Mouse (Mus musculus): ENCODE measurements around the gene Rad50. TPM values are rescaled to one million over a fixed set of nuclear protein-coding genes. Genes with fewer than 3 reads are reported as not detected.

The Rad50 gene
- polyA plus RNA-seq, 1 experiment from 2014 or later = 11.0 TPM

DNA sequence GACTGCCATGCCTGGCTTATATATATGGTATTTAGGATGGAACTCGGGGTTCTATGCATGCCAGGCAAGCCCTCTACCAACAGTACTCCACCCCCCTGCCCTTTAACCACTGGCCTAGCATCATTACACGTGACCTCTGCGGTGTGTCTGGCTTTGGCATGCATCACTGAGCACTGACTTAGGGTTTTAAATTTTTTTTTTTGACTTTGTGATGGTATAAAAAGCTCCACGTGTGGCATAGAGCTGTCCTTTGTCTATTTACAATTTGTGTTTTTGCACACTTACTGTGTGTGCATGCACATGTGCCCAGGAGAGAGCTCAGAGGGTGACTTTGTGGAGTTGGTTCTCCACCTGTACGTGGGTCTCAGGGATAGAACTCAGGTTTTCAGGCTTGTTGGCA lies 63.1 kb downstream of the Rad50 start:
- Histone ChIP-seq H3K27me3 (replicated peaks; ENCODE audit: control insufficient read depth, insufficient read depth, low read length) (no peaks in the 10 kb centered on the region), H3K27ac (ENCODE audit: low read depth, low read length) (no peak overlapping the region), H3K4me3 (ENCODE audit: low read depth, low read length) (no peak overlapping the region), H3K36me3 (ENCODE audit: control insufficient read depth, insufficient read depth, low read length) (0 out of 2 replicates have a peak, but pooled peaks cover 4% of the 10 kb centered on the region), H3K9me3 (replicated peaks; ENCODE audit: control insufficient read depth, low read length) (no peaks in the 10 kb centered on the region), H3K4me2 (ENCODE audit: low read length) (no peak overlapping the region), H3K9ac (ENCODE audit: low read length) (no peak overlapping the region), H3K4me1 (ENCODE audit: control insufficient read depth, insufficient read depth, low read length) (no peaks in the 10 kb centered on the region)
- DNase-seq (ENCODE audit: low spot score) (no peak), ATAC-seq (no peak)
- 72% methylated on average over 5 of the region's 5 CpGs for WGBS

DNA sequence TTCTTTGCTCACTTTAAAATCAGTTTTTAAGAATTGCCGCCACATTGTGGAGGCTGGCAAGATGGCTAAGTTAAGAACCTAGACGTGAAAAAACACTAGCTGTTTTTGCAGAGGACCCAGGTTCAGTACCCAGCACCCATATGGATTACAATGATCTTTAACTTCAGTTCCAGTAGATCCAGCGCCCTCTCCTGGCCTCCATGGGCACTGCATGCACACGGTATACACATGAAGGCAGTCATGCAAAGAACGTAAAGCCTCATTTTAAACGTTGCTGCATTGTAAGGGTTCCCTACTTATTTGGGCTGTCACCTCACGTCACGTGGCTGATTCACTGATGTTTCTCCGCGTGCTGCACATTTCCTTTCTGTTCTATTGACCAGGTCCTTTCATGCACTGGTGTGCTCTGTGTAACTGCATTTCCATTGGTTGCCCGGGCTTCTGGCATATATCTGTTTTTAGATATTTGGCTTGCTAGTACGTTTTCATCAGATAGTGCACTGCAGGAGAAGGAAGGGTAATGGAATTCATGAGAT lies 64.3 kb downstream of the Rad50 start:
- no peak for DNase-seq (ENCODE audit: low spot score)
- Histone ChIP-seq H3K9me3 (replicated peaks; ENCODE audit: control insufficient read depth, low read length) (no peaks in the 10 kb centered on the region), H3K4me2 (ENCODE audit: low read length) (no peak overlapping the region), H3K27me3 (replicated peaks; ENCODE audit: control insufficient read depth, insufficient read depth, low read length) (no peaks in the 10 kb centered on the region), H3K4me3 (ENCODE audit: low read depth, low read length) (no peak overlapping the region), H3K27ac (ENCODE audit: low read depth, low read length) (no peak overlapping the region), H3K36me3 (ENCODE audit: control insufficient read depth, insufficient read depth, low read length) (no peaks in the 10 kb centered on the region), H3K9ac (ENCODE audit: low read length) (no peak overlapping the region), H3K4me1 (ENCODE audit: control insufficient read depth, insufficient read depth, low read length) (no peaks in the 10 kb centered on the region)
- WGBS = 78% methylated on average over 12 of the region's 12 CpGs
- no peak for ATAC-seq

DNA sequence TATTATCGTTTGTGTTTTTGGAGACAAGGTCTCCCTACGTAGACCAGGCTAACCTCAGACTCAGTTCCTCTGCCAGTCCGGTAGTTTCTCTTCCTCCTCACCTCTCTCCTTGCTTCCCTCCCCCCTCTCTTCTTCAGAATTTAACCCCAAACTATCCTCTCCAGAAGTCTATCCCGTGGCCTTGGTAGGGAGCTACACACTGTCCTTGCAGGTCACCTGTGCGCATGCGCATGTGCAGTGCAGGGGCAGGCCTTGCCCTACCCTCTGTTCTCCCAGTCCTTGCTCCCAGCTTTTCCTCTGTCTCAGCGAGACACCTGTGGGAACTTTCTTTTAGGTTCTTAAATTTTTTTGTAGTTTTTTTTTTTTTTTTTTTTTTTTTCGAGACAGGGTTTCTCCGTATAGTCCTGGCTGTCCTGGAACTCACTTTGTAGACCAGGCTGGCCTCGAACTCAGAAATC lies 69.3 kb downstream of the Rad50 start:
- no peak overlapping the region for H3K27ac ChIP-seq (ENCODE audit: low read depth, low read length)
- H3K27me3 ChIP-seq (replicated peaks; ENCODE audit: control insufficient read depth, insufficient read depth, low read length) = 0 out of 2 replicates have a peak, but pooled peaks cover 5% of the 10 kb centered on the region
- H3K36me3 ChIP-seq (ENCODE audit: control insufficient read depth, insufficient read depth, low read length) = no peaks in the 10 kb centered on the region
- no peak for ATAC-seq
- H3K9me3 ChIP-seq (replicated peaks; ENCODE audit: control insufficient read depth, low read length) = no peaks in the 10 kb centered on the region
- no peak overlapping the region for H3K4me3 ChIP-seq (ENCODE audit: low read depth, low read length)
- H3K4me2 ChIP-seq (ENCODE audit: low read length) = no peak overlapping the region
- 0 out of 2 replicates have a peak, but pooled peaks cover 3% of the 10 kb centered on the region for H3K4me1 ChIP-seq (ENCODE audit: control insufficient read depth, insufficient read depth, low read length)
- 83% methylated on average over 9 of the region's 10 CpGs for WGBS
- H3K9ac ChIP-seq (ENCODE audit: low read length) = no peak overlapping the region
- no peak for DNase-seq (ENCODE audit: low spot score)

DNA sequence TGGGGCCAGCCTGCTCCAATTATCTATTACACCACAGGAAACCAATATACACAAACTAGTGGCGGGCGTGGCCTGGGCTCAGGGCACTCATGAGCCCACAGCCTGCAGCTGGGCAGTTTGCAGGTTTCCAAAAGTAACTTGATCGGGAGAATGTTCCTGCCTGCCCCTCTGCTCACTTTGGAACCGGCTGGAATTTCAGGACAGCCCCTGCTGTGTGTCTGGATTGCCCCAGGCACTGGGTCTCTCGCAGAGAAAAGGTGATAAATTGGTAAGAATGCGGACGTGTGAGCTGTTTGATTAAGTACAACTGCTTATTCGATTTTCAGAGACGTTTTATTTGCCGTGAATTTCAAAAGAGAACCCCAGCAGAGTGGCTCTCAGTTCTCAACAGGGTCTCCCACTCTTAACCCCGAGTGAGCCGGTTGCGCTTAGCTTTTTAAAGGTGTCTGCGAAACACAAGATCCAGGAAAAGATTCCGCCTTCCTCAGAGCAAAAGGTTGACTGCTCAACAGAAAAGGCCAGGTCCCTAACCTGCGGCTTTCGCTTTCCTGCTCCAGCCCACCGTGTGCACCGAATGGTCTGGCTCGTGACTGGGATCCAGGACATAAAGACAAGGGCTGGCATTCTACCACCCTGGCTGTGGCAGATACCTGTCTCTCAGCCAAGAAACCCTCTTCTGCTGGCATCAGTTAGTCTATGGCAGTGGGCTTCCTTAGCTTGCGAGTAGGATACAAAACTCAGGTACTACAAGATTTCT lies 69.9 kb downstream of the Rad50 start:
- H3K4me3 ChIP-seq (ENCODE audit: low read depth, low read length) = no peak overlapping the region
- no peaks in the 10 kb centered on the region for H3K36me3 ChIP-seq (ENCODE audit: control insufficient read depth, insufficient read depth, low read length)
- H3K9ac ChIP-seq (ENCODE audit: low read length) = no peak overlapping the region
- DNase-seq (ENCODE audit: low spot score) (peak; percentile 28), ATAC-seq (no peak)
- H3K4me1 ChIP-seq (ENCODE audit: control insufficient read depth, insufficient read depth, low read length) = 0 out of 2 replicates have a peak, but pooled peaks cover 3% of the 10 kb centered on the region
- H3K27ac ChIP-seq (ENCODE audit: low read depth, low read length) = no peak overlapping the region
- H3K27me3 ChIP-seq (replicated peaks; ENCODE audit: control insufficient read depth, insufficient read depth, low read length) = 0 out of 2 replicates have a peak, but pooled peaks cover 5% of the 10 kb centered on the region
- no peaks in the 10 kb centered on the region for H3K9me3 ChIP-seq (replicated peaks; ENCODE audit: control insufficient read depth, low read length)
- WGBS = 21% methylated on average over 21 of the region's 21 CpGs
- no peak overlapping the region for H3K4me2 ChIP-seq (ENCODE audit: low read length)

DNA sequence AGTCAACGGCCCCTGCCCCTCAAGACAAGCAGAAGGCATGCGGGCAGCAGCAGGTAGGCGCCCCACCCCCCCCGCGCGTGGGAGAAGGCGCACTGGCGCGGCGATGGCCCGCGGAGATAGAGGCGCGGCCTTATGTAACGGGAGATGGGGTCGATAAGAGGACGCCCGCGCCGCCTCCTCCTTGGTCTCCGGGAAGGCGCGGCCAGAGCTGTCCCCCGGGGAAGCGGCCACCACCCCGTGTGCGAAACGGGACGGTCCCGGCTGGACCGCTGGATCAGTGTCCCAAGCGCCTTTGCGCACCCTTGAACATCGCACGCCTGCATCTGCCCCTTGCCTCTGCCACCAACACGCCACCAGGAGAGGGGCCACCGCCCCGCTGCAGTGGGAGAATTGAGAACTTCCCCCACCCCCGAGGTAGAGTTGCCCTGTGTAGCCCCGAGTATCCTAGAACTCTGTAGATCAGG lies 70.9 kb downstream of the Rad50 start:
- Histone ChIP-seq H3K4me3 (ENCODE audit: low read depth, low read length) (peak overlapping the region; percentile 28), H3K4me2 (ENCODE audit: low read length) (peak overlapping the region; percentile 60), H3K36me3 (ENCODE audit: control insufficient read depth, insufficient read depth, low read length) (no peaks in the 10 kb centered on the region), H3K4me1 (ENCODE audit: control insufficient read depth, insufficient read depth, low read length) (0 out of 2 replicates have a peak, but pooled peaks cover 3% of the 10 kb centered on the region), H3K27me3 (replicated peaks; ENCODE audit: control insufficient read depth, insufficient read depth, low read length) (0 out of 2 replicates have a peak, but pooled peaks cover 5% of the 10 kb centered on the region), H3K9me3 (replicated peaks; ENCODE audit: control insufficient read depth, low read length) (no peaks in the 10 kb centered on the region), H3K27ac (ENCODE audit: low read depth, low read length) (no peak overlapping the region), H3K9ac (ENCODE audit: low read length) (peak overlapping the region; percentile 41)
- DNase-seq (ENCODE audit: low spot score) = peak; percentile 4
- ATAC-seq = no peak
- 3% methylated on average over 39 of the region's 40 CpGs for WGBS

DNA sequence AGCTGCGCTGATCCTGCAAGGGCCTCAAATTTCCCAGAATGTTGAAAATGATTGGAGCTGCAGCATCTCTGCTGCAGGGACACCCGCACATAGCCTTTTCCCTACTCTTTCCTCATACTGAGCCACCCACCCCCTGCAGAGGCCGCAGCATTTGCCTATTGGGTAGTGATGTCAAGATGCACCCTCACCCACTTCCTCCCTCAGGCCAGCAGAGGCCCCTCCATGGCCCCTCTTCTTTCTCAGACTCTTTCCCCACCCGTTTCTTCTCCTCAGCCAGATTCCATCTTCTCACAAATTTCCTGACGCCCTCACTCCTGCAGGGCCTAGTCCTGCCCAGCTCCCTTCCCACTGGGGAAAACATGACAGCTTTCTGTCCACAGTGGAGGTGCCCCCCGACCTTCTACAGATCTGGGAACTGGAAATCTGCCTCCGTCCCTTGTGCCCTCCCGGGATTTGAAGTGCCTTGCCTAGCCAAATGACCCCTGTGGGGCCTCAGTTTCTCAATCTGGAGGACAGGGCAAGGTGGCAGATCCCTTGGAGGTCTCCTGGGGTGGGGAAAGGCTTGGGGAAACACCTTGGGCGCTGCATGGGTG lies 71.4 kb downstream of the Rad50 start:
- Histone ChIP-seq H3K9ac (ENCODE audit: low read length) (peak overlapping the region; percentile 41), H3K9me3 (replicated peaks; ENCODE audit: control insufficient read depth, low read length) (no peaks in the 10 kb centered on the region), H3K4me2 (ENCODE audit: low read length) (peak overlapping the region; percentile 60), H3K36me3 (ENCODE audit: control insufficient read depth, insufficient read depth, low read length) (no peaks in the 10 kb centered on the region), H3K4me1 (ENCODE audit: control insufficient read depth, insufficient read depth, low read length) (0 out of 2 replicates have a peak, but pooled peaks cover 3% of the 10 kb centered on the region), H3K27me3 (replicated peaks; ENCODE audit: control insufficient read depth, insufficient read depth, low read length) (0 out of 2 replicates have a peak, but pooled peaks cover 5% of the 10 kb centered on the region), H3K4me3 (ENCODE audit: low read depth, low read length) (peak overlapping the region; percentile 28), H3K27ac (ENCODE audit: low read depth, low read length) (no peak overlapping the region)
- 46% methylated on average over 9 of the region's 9 CpGs for WGBS
- DNase-seq (ENCODE audit: low spot score) (no peak), ATAC-seq (no peak)

DNA sequence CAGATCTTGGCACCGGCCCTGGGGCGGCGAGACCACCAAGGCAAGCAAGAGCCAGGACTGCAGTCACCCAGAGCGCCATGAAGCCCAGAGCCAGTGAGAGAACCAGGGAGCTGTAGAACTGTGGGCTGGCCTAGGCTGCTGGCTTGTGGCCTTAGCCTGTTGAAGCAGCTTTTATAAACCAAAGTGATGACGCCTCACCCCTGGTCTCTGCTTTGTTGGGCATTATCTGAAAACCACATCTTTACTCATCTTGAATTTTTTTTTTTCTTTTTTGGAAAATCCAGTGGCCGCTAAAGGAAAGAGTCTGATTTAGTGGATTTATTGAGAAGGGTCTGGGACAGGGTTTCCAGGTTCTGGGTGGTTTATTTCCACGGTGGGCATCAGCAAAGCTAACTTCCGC lies 72.6 kb downstream of the Rad50 start, which contains the start of gene Il13:
Il13 (minus strand) TSS at position 147 of the 400 bp plus-strand sequence.
- no peak within 1 kb of the TSS for H3K4me2 ChIP-seq (ENCODE audit: low read length)
- no peak within 1 kb of the TSS for H3K9ac ChIP-seq (ENCODE audit: low read length)
- H3K4me3 ChIP-seq (ENCODE audit: low read depth, low read length) = no peak within 1 kb of the TSS
- 0 out of 2 replicates have a peak, but pooled peaks cover 3% of the 10 kb centered on the region for H3K4me1 ChIP-seq (ENCODE audit: control insufficient read depth, insufficient read depth, low read length)
- WGBS = 93% methylated on average over 8 of the region's 8 CpGs
- ATAC-seq = no peak
- DNase-seq (ENCODE audit: low spot score) = no peak
- no peaks in the 10 kb centered on the region for H3K36me3 ChIP-seq (ENCODE audit: control insufficient read depth, insufficient read depth, low read length)
- no peaks in the 10 kb centered on the region for H3K9me3 ChIP-seq (replicated peaks; ENCODE audit: control insufficient read depth, low read length)
- no peak within 1 kb of the TSS for H3K27ac ChIP-seq (ENCODE audit: low read depth, low read length)
- H3K27me3 ChIP-seq (replicated peaks; ENCODE audit: control insufficient read depth, insufficient read depth, low read length) = 0 out of 2 replicates have a peak, but pooled peaks cover 5% of the 10 kb centered on the region

DNA sequence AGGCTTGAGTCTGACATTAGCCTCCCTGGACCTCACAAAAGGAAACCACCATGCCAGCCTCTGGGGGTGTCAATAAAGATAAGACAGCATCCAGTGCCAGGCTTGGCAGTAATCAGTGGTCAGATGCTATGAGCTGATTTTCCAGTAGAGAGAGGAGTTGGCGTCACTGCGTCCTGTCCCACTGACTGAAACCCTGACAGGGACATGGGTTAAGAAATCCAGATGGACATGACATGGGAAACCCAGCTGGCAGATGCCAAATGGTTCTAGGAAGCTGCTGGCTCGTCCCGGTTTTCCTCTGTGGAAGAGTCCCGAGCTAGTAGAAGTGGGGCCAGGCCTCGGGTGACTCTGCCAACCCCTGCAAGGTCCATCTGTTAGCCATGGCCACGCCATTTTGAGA lies 73.5 kb downstream of the Rad50 start:
- 0 out of 2 replicates have a peak, but pooled peaks cover 3% of the 10 kb centered on the region for H3K4me1 ChIP-seq (ENCODE audit: control insufficient read depth, insufficient read depth, low read length)
- WGBS = 89% methylated on average over 7 of the region's 7 CpGs
- no peak for DNase-seq (ENCODE audit: low spot score)

More for the DNA sequence above, 73.5 kb downstream of the Rad50 start:
- ATAC-seq = no peak
- H3K4me3 ChIP-seq (ENCODE audit: low read depth, low read length) = no peak overlapping the region
- no peak overlapping the region for H3K9ac ChIP-seq (ENCODE audit: low read length)
- H3K27ac ChIP-seq (ENCODE audit: low read depth, low read length) = no peak overlapping the region
- H3K27me3 ChIP-seq (replicated peaks; ENCODE audit: control insufficient read depth, insufficient read depth, low read length) = 0 out of 2 replicates have a peak, but pooled peaks cover 5% of the 10 kb centered on the region
- H3K36me3 ChIP-seq (ENCODE audit: control insufficient read depth, insufficient read depth, low read length) = no peaks in the 10 kb centered on the region
- no peak overlapping the region for H3K4me2 ChIP-seq (ENCODE audit: low read length)
- no peaks in the 10 kb centered on the region for H3K9me3 ChIP-seq (replicated peaks; ENCODE audit: control insufficient read depth, low read length)
